Mouse (Mus musculus) heart, adult 2 months (tissue): ENCODE measurements around the gene Thap4.

ENCODE experiments used
- CTCF ChIP-seq: fragments of 200-600 bp; IDR thresholded peaks from 2 replicates; pipeline ENCODE4 v1.8.1; 2022; ENCODE audit warnings: antibody characterized with exemption, mild to moderate bottlenecking, moderate library complexity
- POLR2A ChIP-seq: fragments of 200-500 bp; IDR thresholded peaks from 2 replicates; pipeline ENCODE4 v1.6.1; 2011; ENCODE audit warnings: mild to moderate bottlenecking, low read depth, low read length, control low read depth; ENCODE audit not compliant: insufficient read depth

DNA sequence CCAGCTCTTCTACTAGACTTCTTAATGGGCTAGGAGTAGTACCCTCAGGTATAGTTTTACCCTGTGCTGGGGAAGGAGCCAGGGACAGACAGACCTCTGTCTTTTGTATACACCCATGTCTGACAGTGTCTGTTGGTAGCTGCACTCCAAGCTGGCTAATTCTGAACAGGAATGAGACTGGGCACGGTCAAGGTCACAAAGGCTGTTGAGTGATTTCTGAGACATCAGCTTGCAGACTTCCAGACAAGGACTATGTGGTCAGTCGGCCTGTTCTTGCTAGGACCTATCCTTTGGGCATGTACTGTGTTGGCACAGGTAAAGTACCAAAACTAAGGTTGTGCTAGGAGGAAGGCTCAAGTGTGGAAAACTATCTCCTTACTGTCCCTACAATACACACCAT lies 38.5 kb downstream of the Thap4 start:
- TF ChIP-seq CTCF (no peak), POLR2A (no peak)
